Mouse (Mus musculus) thymus, adult 18-20 months (tissue): ENCODE data around the gene N4bp2l1.

Experiments
- DNase-seq, 2 experiments: peaks; one replicate each; pipeline ENCODE4 v3.0.0; 2022; ENCODE audit warnings: mixed read lengths in 2 of 2

The N4bp2l1 gene

DNA sequence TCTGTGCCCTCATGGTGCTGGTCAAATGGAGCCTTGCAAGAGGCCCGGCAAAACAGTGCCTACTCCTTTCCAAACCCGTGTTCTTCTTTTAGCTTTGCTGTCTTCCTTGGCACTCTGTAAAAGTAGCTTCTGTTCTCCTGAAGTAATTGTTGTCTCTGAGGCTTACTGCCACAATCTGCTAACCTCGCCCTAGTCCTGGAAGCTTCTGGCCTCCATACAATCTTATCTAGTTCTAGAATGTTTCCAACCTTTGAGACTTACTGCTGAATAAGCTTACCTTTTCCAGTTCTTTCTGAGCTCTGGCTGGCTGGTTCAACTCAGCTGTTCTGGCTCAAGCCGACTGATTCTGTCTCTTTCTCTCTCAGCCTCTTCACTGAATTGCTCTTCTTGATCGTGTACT lies 35.2 kb downstream of the N4bp2l1 start:
- DNase-seq = no peak

GRCm38 (mm10) chr5:150561376-150561775 lies 35.6 kb downstream of the N4bp2l1 start:
- DNase-seq = no peak

DNA sequence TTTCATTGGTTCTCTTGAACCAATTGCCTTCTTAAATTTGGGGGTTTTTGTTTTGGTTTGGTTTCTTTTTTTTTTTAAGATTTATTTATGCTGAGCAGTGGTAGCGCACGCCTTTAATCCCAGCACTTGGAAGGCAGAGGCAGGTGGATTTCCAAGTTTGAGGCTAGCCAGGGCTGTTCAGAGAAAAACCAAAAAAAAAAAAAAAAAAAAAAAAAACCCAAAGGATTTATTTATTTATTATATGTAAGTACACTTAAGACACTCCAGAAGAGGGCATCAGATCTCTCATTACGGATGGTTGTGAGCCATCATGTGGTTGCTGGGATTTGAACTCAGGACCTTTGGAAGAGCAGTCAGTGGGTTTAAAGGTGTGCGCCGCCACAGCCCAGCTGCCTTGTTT lies 36.1 kb downstream of the N4bp2l1 start:
- DNase-seq = no peak

DNA sequence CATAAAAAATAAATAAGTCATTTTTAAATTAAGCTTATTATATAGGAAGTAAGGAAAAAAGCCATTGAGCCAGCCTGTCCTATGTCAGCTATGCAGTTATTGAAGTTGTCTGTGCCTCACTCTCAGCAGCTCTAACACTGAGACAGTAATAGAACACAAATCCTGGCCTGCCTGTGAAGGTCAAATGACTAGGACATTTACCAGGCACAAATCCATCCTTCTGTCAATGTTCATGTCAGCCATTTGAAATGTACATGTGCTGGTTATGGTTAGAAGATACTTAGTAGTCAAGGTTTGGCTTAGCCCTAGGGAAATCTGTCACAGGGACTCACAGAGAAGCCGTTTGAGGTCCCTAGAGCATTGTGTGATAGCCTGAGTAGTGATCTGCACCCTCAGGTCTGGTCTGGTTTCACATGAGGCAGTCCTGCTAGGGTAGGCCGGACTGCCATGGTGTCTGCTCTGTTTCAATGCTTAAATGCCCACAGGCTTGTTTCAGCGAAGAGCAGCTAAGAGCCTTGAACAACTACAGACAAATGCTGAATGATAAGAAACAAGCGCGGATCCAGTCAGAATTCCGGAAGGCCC lies 37.4 kb downstream of the N4bp2l1 start:
- DNase-seq = no peak

DNA sequence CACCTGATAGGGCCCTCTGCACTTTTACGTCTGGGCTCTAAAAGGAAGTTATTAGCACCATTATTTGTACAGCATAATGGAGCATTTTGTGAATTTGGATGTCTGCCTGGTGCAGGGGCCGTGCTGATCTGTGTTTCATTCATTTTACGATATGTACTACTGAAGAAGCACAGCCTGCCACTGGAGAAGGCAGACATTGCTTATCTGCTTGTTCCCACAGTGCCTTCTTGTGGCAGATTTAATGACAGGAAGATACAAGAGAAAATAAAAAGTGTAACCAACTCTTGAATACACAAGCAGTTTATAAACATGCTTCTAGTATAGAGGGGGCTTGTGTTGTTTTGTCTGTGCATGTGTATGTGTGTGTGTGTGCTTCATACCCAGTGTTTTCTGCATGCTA lies 45.4 kb downstream of the N4bp2l1 start:
- no peak for DNase-seq

GRCm38 (mm10) chr5:150543184-150543583 lies 53.8 kb downstream of the N4bp2l1 start:
- no peak for DNase-seq

DNA sequence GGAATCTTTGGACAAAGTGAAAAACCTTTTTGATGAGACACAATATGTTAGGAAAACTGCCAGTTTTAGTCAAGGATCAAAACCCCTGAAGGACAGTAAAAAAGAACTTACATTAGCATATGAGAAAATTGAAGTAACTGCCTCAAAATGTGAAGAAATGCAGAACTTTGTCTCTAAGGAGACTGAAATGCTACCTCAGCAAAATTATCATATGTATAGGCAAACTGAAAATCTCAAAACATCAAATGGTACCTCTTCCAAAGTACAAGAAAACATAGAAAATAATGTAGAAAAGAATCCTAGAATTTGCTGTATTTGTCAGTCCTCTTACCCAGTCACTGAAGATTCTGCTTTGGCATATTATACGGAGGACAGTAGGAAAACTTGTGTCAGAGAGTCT lies 55.7 kb downstream of the N4bp2l1 start:
- DNase-seq = no peak

- DNase-seq = no peak
These were observed 71.7 kb downstream of the N4bp2l1 start for GRCm38 (mm10) chr5:150525239-150525638.

DNA sequence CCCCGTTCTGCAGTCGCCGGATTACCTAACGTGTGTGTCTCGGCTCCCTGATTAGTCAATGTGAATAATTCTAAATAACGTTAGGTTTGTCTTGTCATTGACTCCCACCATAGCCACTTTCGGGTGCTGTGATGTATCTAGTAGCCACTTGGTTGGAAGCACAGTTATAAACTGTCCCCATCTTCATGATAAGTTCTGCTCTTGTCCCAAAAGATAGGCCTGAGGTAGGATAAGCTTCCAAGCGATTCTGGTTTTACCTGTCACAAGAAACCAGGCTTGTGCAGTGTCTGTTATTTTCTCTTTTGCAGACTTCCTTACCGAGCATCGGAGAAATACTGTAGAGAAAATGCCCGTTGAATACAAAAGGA lies 74.1 kb downstream of the N4bp2l1 start:
- DNase-seq = no peak

- DNase-seq = peak; percentile 79 to 83
These were observed 74.8 kb downstream of the N4bp2l1 start, which contains the start of gene Brca2 for GRCm38 (mm10) chr5:150521937-150522866. Gene Brca2, plus strand, starts transcription at chr5:150522630.
